Mouse (Mus musculus): Measurements from ENCODE around the gene Ptx4. TPM values are rescaled to one million over a fixed set of nuclear protein-coding genes. Genes with fewer than 3 reads are reported as not detected.

Gene Ptx4
- polyA plus RNA-seq, 1 experiment from 2014 or later, result not detected

- Histone ChIP-seq H3K27me3 (ENCODE audit: insufficient read depth, low read length) (no peaks in the 10 kb centered on the region), H3K4me2 (ENCODE audit: low read depth, low read length) (no peak overlapping the region), H3K9me3 (ENCODE audit: low read length) (no peaks in the 10 kb centered on the region), H3K4me1 (ENCODE audit: insufficient read depth) (peaks cover 15% of the 10 kb centered on the region), H3K4me3 (ENCODE audit: low read depth, low read length) (no peak overlapping the region), H3K36me3 (replicated peaks; ENCODE audit: insufficient read depth, low read length) (peaks cover 12% of the 10 kb centered on the region; the same call in 1 of the 2 replicates), H3K27ac (ENCODE audit: low read depth) (peak overlapping the region; percentile 29; the same call in 1 of the 2 replicates), H3K9ac (replicated peaks) (no peak overlapping the region)
- WGBS (ENCODE audit: insufficient replicate concordance), result 78% methylated on average over 8 of the region's 8 CpGs
- ATAC-seq (no peak), DNase-seq (no peak)
- no peak for TF ChIP-seq EP300 (IDR thresholded peaks at IDR 0.05; ENCODE audit: low read depth)
- no peak for TF ChIP-seq CTCF (IDR thresholded peaks at IDR 0.05; ENCODE audit: low read depth)
Observed at GRCm38 (mm10) chr17:25111739-25112422, 8.7 kb upstream of the Ptx4 start.

- Histone ChIP-seq H3K27me3 (ENCODE audit: insufficient read depth, low read length) (no peaks in the 10 kb centered on the region), H3K27ac (ENCODE audit: low read depth) (no peak overlapping the region), H3K4me2 (ENCODE audit: low read depth, low read length) (no peak overlapping the region), H3K9me3 (ENCODE audit: low read length) (no peaks in the 10 kb centered on the region), H3K9ac (replicated peaks) (no peak overlapping the region), H3K4me3 (ENCODE audit: low read depth, low read length) (no peak overlapping the region), H3K4me1 (ENCODE audit: insufficient read depth) (peaks cover 15% of the 10 kb centered on the region), H3K36me3 (replicated peaks; ENCODE audit: insufficient read depth, low read length) (peaks cover 11% of the 10 kb centered on the region; the same call in 1 of the 2 replicates)
- 78% methylated on average over 3 of the region's 3 CpGs for WGBS (ENCODE audit: insufficient replicate concordance)
- TF ChIP-seq CTCF (IDR thresholded peaks at IDR 0.05; ENCODE audit: low read depth) (no peak), EP300 (IDR thresholded peaks at IDR 0.05; ENCODE audit: low read depth) (no peak)
- ATAC-seq, result no peak
- no peak for DNase-seq
Observed at GRCm38 (mm10) chr17:25112423-25112810, 8.1 kb upstream of the Ptx4 start.

GRCm38 (mm10) chr17:25114908-25115645, 5.5 kb upstream of the Ptx4 start:
- peaks cover 11% of the 10 kb centered on the region; the same call in 1 of the 2 replicates for H3K36me3 ChIP-seq (replicated peaks; ENCODE audit: insufficient read depth, low read length)
- peak overlapping the region; percentile 63 for H3K27ac ChIP-seq (ENCODE audit: low read depth)
- TF ChIP-seq CTCF (IDR thresholded peaks at IDR 0.05; ENCODE audit: low read depth) (no peak), EP300 (IDR thresholded peaks at IDR 0.05; ENCODE audit: low read depth) (no peak)
- H3K27me3 ChIP-seq (ENCODE audit: insufficient read depth, low read length), result no peaks in the 10 kb centered on the region
- H3K4me1 ChIP-seq (ENCODE audit: insufficient read depth), result peaks cover 15% of the 10 kb centered on the region
- H3K9ac ChIP-seq (replicated peaks), result peak overlapping the region; percentile 47
- H3K4me2 ChIP-seq (ENCODE audit: low read depth, low read length), result peak overlapping the region; percentile 97
- DNase-seq (peak; percentile 70), ATAC-seq (peak; percentile 58)
- 9% methylated on average over 23 of the region's 23 CpGs for WGBS (ENCODE audit: insufficient replicate concordance)
- H3K4me3 ChIP-seq (ENCODE audit: low read depth, low read length), result peak overlapping the region; percentile 57
- H3K9me3 ChIP-seq (ENCODE audit: low read length), result no peaks in the 10 kb centered on the region

- DNase-seq, result peak; percentile 94
- H3K36me3 ChIP-seq (replicated peaks; ENCODE audit: insufficient read depth, low read length), result peaks cover 5% of the 10 kb centered on the region; the same call in 1 of the 2 replicates
- peak; percentile 95 for ATAC-seq
- H3K4me3 ChIP-seq (ENCODE audit: low read depth, low read length), result peak within 1 kb of the TSS; percentile 57
- TF ChIP-seq CTCF (IDR thresholded peaks at IDR 0.05; ENCODE audit: low read depth), result no peak
- no peak for TF ChIP-seq EP300 (IDR thresholded peaks at IDR 0.05; ENCODE audit: low read depth)
- H3K9me3 ChIP-seq (ENCODE audit: low read length), result no peaks in the 10 kb centered on the region
- H3K27ac ChIP-seq (ENCODE audit: low read depth), result peak within 1 kb of the TSS; percentile 63
- H3K9ac ChIP-seq (replicated peaks), result peak within 1 kb of the TSS; percentile 47
- H3K4me2 ChIP-seq (ENCODE audit: low read depth, low read length), result peak within 1 kb of the TSS; percentile 97
- H3K27me3 ChIP-seq (ENCODE audit: insufficient read depth, low read length), result no peaks in the 10 kb centered on the region
- H3K4me1 ChIP-seq (ENCODE audit: insufficient read depth), result peaks cover 15% of the 10 kb centered on the region
- WGBS (ENCODE audit: insufficient replicate concordance), result 5% methylated on average over 40 of the region's 40 CpGs
Observed at GRCm38 (mm10) chr17:25115664-25116432, 4.7 kb upstream of the Ptx4 start, which contains the start of gene Telo2. TSS of gene Telo2 (minus strand) at chr17:25115967.

GRCm38 (mm10) chr17:25117263-25117662, 3.3 kb upstream of the Ptx4 start:
- no peak for DNase-seq
- no peak overlapping the region for H3K4me3 ChIP-seq (ENCODE audit: low read depth, low read length)
- no peak for ATAC-seq
- TF ChIP-seq EP300 (IDR thresholded peaks at IDR 0.05; ENCODE audit: low read depth) (no peak), CTCF (IDR thresholded peaks at IDR 0.05; ENCODE audit: low read depth) (peak; percentile 63)
- no peak overlapping the region for H3K9ac ChIP-seq (replicated peaks)
- no peaks in the 10 kb centered on the region for H3K27me3 ChIP-seq (ENCODE audit: insufficient read depth, low read length)
- H3K27ac ChIP-seq (ENCODE audit: low read depth), result no peak overlapping the region
- peaks cover 15% of the 10 kb centered on the region for H3K4me1 ChIP-seq (ENCODE audit: insufficient read depth)
- no peaks in the 10 kb centered on the region for H3K9me3 ChIP-seq (ENCODE audit: low read length)
- H3K4me2 ChIP-seq (ENCODE audit: low read depth, low read length), result no peak overlapping the region
- WGBS (ENCODE audit: insufficient replicate concordance), result 35% methylated on average over 4 of the region's 4 CpGs
- peaks cover 2% of the 10 kb centered on the region; the same call in 1 of the 2 replicates for H3K36me3 ChIP-seq (replicated peaks; ENCODE audit: insufficient read depth, low read length)
